Mouse (Mus musculus): ENCODE data around the gene Preb. TPM values are rescaled to one million over a fixed set of nuclear protein-coding genes. Genes with fewer than 3 reads are reported as not detected.

Preb gene
- polyA plus RNA-seq, 1 experiment = 214 TPM

GRCm38 (mm10) chr5:30994074-30994473 is 33.9 kb upstream of the Preb start:
- no peaks in the 10 kb centered on the region for H3K4me1 ChIP-seq (ENCODE audit: control insufficient read depth, insufficient read depth, low read length)
- 62% methylated on average over 3 of the region's 3 CpGs for WGBS
- H3K4me3 ChIP-seq (replicated peaks; ENCODE audit: control insufficient read depth, low read depth, low read length) = no peak overlapping the region
- H3K27ac ChIP-seq (ENCODE audit: control insufficient read depth, insufficient read depth, low read depth, low read length, poor library complexity) = no peak overlapping the region
- no peak for TF ChIP-seq POLR2A (IDR thresholded peaks at IDR 0.05; ENCODE audit: borderline replicate concordance, control insufficient read depth, low read depth, low read length)
- TF ChIP-seq CTCF (IDR thresholded peaks at IDR 0.05; ENCODE audit: control insufficient read depth, insufficient read depth, low read length) = no peak

GRCm38 (mm10) chr5:30992980-30993676 is 33.0 kb upstream of the Preb start:
- H3K4me3 ChIP-seq (replicated peaks; ENCODE audit: control insufficient read depth, low read depth, low read length) = no peak overlapping the region
- H3K27ac ChIP-seq (ENCODE audit: control insufficient read depth, insufficient read depth, low read depth, low read length, poor library complexity) = no peak overlapping the region
- 76% methylated on average over 5 of the region's 5 CpGs for WGBS
- TF ChIP-seq POLR2A (IDR thresholded peaks at IDR 0.05; ENCODE audit: borderline replicate concordance, control insufficient read depth, low read depth, low read length) = no peak
- no peak for TF ChIP-seq CTCF (IDR thresholded peaks at IDR 0.05; ENCODE audit: control insufficient read depth, insufficient read depth, low read length)
- no peaks in the 10 kb centered on the region for H3K4me1 ChIP-seq (ENCODE audit: control insufficient read depth, insufficient read depth, low read length)

GRCm38 (mm10) chr5:30982357-30982756 is 22.2 kb upstream of the Preb start:
- Histone ChIP-seq H3K4me3 (replicated peaks; ENCODE audit: control insufficient read depth, low read depth, low read length) (no peak overlapping the region), H3K27ac (ENCODE audit: control insufficient read depth, insufficient read depth, low read depth, low read length, poor library complexity) (no peak overlapping the region), H3K4me1 (ENCODE audit: control insufficient read depth, insufficient read depth, low read length) (no peaks in the 10 kb centered on the region)
- TF ChIP-seq CTCF (IDR thresholded peaks at IDR 0.05; ENCODE audit: control insufficient read depth, insufficient read depth, low read length) (no peak), POLR2A (IDR thresholded peaks at IDR 0.05; ENCODE audit: borderline replicate concordance, control insufficient read depth, low read depth, low read length) (no peak)
- WGBS = 32% methylated on average over 2 of the region's 2 CpGs

GRCm38 (mm10) chr5:30974870-30975656 is 14.9 kb upstream of the Preb start:
- WGBS = 73% methylated on average over 9 of the region's 9 CpGs
- H3K27ac ChIP-seq (ENCODE audit: control insufficient read depth, insufficient read depth, low read depth, low read length, poor library complexity) = no peak overlapping the region
- no peaks in the 10 kb centered on the region for H3K4me1 ChIP-seq (ENCODE audit: control insufficient read depth, insufficient read depth, low read length)
- no peak overlapping the region for H3K4me3 ChIP-seq (replicated peaks; ENCODE audit: control insufficient read depth, low read depth, low read length)
- no peak for TF ChIP-seq POLR2A (IDR thresholded peaks at IDR 0.05; ENCODE audit: borderline replicate concordance, control insufficient read depth, low read depth, low read length)

- TF ChIP-seq CTCF (IDR thresholded peaks at IDR 0.05; ENCODE audit: control insufficient read depth, insufficient read depth, low read length) (no peak), POLR2A (IDR thresholded peaks at IDR 0.05; ENCODE audit: borderline replicate concordance, control insufficient read depth, low read depth, low read length) (no peak)
- WGBS = 50% methylated on average over 2 of the region's 2 CpGs
- no peak overlapping the region for H3K27ac ChIP-seq (ENCODE audit: control insufficient read depth, insufficient read depth, low read depth, low read length, poor library complexity)
- H3K4me1 ChIP-seq (ENCODE audit: control insufficient read depth, insufficient read depth, low read length) = no peaks in the 10 kb centered on the region; the same call in 1 of the 2 replicates
- H3K4me3 ChIP-seq (replicated peaks; ENCODE audit: control insufficient read depth, low read depth, low read length) = no peak overlapping the region
Measured at GRCm38 (mm10) chr5:30969440-30969839, 9.3 kb upstream of the Preb start.

GRCm38 (mm10) chr5:30968416-30968815 is 8.3 kb upstream of the Preb start, which contains the start of gene Tcf23:
Tcf23 (plus strand) TSS chr5:30968662.
- no peak for TF ChIP-seq POLR2A (IDR thresholded peaks at IDR 0.05; ENCODE audit: borderline replicate concordance, control insufficient read depth, low read depth, low read length)
- TF ChIP-seq CTCF (IDR thresholded peaks at IDR 0.05; ENCODE audit: control insufficient read depth, insufficient read depth, low read length) = no peak
- Histone ChIP-seq H3K4me3 (replicated peaks; ENCODE audit: control insufficient read depth, low read depth, low read length) (no peak within 1 kb of the TSS), H3K4me1 (ENCODE audit: control insufficient read depth, insufficient read depth, low read length) (no peaks in the 10 kb centered on the region; the same call in 1 of the 2 replicates), H3K27ac (ENCODE audit: control insufficient read depth, insufficient read depth, low read depth, low read length, poor library complexity) (no peak within 1 kb of the TSS)
- 85% methylated on average over 8 of the region's 8 CpGs for WGBS

- no peak for TF ChIP-seq POLR2A (IDR thresholded peaks at IDR 0.05; ENCODE audit: borderline replicate concordance, control insufficient read depth, low read depth, low read length)
- peaks cover 1% of the 10 kb centered on the region; the same call in 1 of the 2 replicates for H3K4me1 ChIP-seq (ENCODE audit: control insufficient read depth, insufficient read depth, low read length)
- no peak overlapping the region for H3K27ac ChIP-seq (ENCODE audit: control insufficient read depth, insufficient read depth, low read depth, low read length, poor library complexity)
- no peak overlapping the region for H3K4me3 ChIP-seq (replicated peaks; ENCODE audit: control insufficient read depth, low read depth, low read length)
- WGBS = 73% methylated on average over 4 of the region's 4 CpGs
Measured at GRCm38 (mm10) chr5:30966189-30966588, 6.0 kb upstream of the Preb start.

- Histone ChIP-seq H3K27ac (ENCODE audit: control insufficient read depth, insufficient read depth, low read depth, low read length, poor library complexity) (no peak overlapping the region), H3K4me3 (replicated peaks; ENCODE audit: control insufficient read depth, low read depth, low read length) (no peak overlapping the region), H3K4me1 (ENCODE audit: control insufficient read depth, insufficient read depth, low read length) (peaks cover 1% of the 10 kb centered on the region; the same call in 1 of the 2 replicates)
- TF ChIP-seq CTCF (IDR thresholded peaks at IDR 0.05; ENCODE audit: control insufficient read depth, insufficient read depth, low read length) (no peak), POLR2A (IDR thresholded peaks at IDR 0.05; ENCODE audit: borderline replicate concordance, control insufficient read depth, low read depth, low read length) (no peak)
- 89% methylated on average over 3 of the region's 3 CpGs for WGBS
Measured at GRCm38 (mm10) chr5:30963916-30964315, 3.8 kb upstream of the Preb start.
